Mouse (Mus musculus): ENCODE measurements around the gene Cd200r3.

Gene Cd200r3

GRCm38 (mm10) chr16:44988667-44989357, 45.3 kb downstream of the Cd200r3 start:
- no peak for DNase-seq (ENCODE audit: low read depth, low spot score)

GRCm38 (mm10) chr16:44993319-44994019, 50.0 kb downstream of the Cd200r3 start:
- no peak for DNase-seq (ENCODE audit: low read depth, low spot score)

- DNase-seq (ENCODE audit: low read depth, low spot score) = no peak
Observed at GRCm38 (mm10) chr16:44994206-44994953, 50.9 kb downstream of the Cd200r3 start.

- DNase-seq (ENCODE audit: low read depth, low spot score) = no peak
Observed at GRCm38 (mm10) chr16:44995111-44995510, 51.6 kb downstream of the Cd200r3 start.

GRCm38 (mm10) chr16:44996701-44997100, 53.2 kb downstream of the Cd200r3 start:
- DNase-seq (ENCODE audit: low read depth, low spot score) = no peak

- DNase-seq (ENCODE audit: low read depth, low spot score) = no peak
Observed at GRCm38 (mm10) chr16:44999537-44999936, 56.1 kb downstream of the Cd200r3 start.

GRCm38 (mm10) chr16:45004443-45004842, 61.0 kb downstream of the Cd200r3 start:
- DNase-seq (ENCODE audit: low read depth, low spot score) = no peak

- no peak for DNase-seq (ENCODE audit: low read depth, low spot score)
Observed at GRCm38 (mm10) chr16:45005280-45005679, 61.8 kb downstream of the Cd200r3 start.

GRCm38 (mm10) chr16:45006971-45007370, 63.5 kb downstream of the Cd200r3 start:
- no peak for DNase-seq (ENCODE audit: low read depth, low spot score)

- DNase-seq (ENCODE audit: low read depth, low spot score) = no peak
Observed at GRCm38 (mm10) chr16:45007807-45008206, 64.3 kb downstream of the Cd200r3 start.

- no peak for DNase-seq (ENCODE audit: low read depth, low spot score)
Observed at GRCm38 (mm10) chr16:45009634-45010033, 66.2 kb downstream of the Cd200r3 start.

GRCm38 (mm10) chr16:45015591-45015990, 72.1 kb downstream of the Cd200r3 start:
- DNase-seq (ENCODE audit: low read depth, low spot score) = no peak

- no peak for DNase-seq (ENCODE audit: low read depth, low spot score)
Observed at GRCm38 (mm10) chr16:45016488-45016887, 73.0 kb downstream of the Cd200r3 start.

GRCm38 (mm10) chr16:45018868-45019267, 75.4 kb downstream of the Cd200r3 start:
- DNase-seq (ENCODE audit: low read depth, low spot score) = no peak

GRCm38 (mm10) chr16:45020055-45020454, 76.6 kb downstream of the Cd200r3 start:
- no peak for DNase-seq (ENCODE audit: low read depth, low spot score)

- no peak for DNase-seq (ENCODE audit: low read depth, low spot score)
Observed at GRCm38 (mm10) chr16:45020669-45021309, 77.3 kb downstream of the Cd200r3 start.

- DNase-seq (ENCODE audit: low read depth, low spot score) = no peak
Observed at GRCm38 (mm10) chr16:45021443-45021842, 78.0 kb downstream of the Cd200r3 start.

GRCm38 (mm10) chr16:45023904-45024303, 80.4 kb downstream of the Cd200r3 start:
- no peak for DNase-seq (ENCODE audit: low read depth, low spot score)

- no peak for DNase-seq (ENCODE audit: low read depth, low spot score)
Observed at GRCm38 (mm10) chr16:45025321-45025720, 81.8 kb downstream of the Cd200r3 start.

GRCm38 (mm10) chr16:45029080-45029479, 85.6 kb downstream of the Cd200r3 start:
- no peak for DNase-seq (ENCODE audit: low read depth, low spot score)

GRCm38 (mm10) chr16:45029493-45029892, 86.0 kb downstream of the Cd200r3 start:
- DNase-seq (ENCODE audit: low read depth, low spot score) = no peak

GRCm38 (mm10) chr16:45030127-45030526, 86.6 kb downstream of the Cd200r3 start:
- DNase-seq (ENCODE audit: low read depth, low spot score) = no peak
